Mouse (Mus musculus): ENCODE measurements at regions not wholly inside any gene's neighbourhood (a gene's known extent, or its start where the extent isn't known, plus 50 kb on each side); places are given as distances from the start of the nearest gene placed in this dataset.

- no peak for TF ChIP-seq CTCF (IDR thresholded peaks at IDR 0.05; ENCODE audit: low read depth)
- TF ChIP-seq EP300 (IDR thresholded peaks at IDR 0.05; ENCODE audit: low read depth): no peak
Measured at GRCm38 (mm10) chr2:173436580-173436979, 85.8 kb upstream of the 1700021F07Rik start.
